Mouse (Mus musculus) heart, postnatal 36 days (tissue): ENCODE measurements at regions not wholly inside any gene's neighbourhood (a gene's known extent, or its start where the extent isn't known, plus 50 kb on each side); places are given as distances from the start of the nearest gene placed in this dataset.

Experiments
- DNase-seq, 2 experiments: peaks; one replicate each; pipeline ENCODE4 v3.0.0; 2021 to 2022
- intact Hi-C: fragments of 180-260 bp; cut with DNase I; formaldehyde crosslinking; loops from one replicate; pipeline ENCODE4 v1.15.1; 2025

- no peak for DNase-seq
- intact Hi-C loops = no loop called here
Observed at GRCm38 (mm10) chr5:46488140-46488942, 630.9 kb upstream of the Lcorl start.

GRCm38 (mm10) chr5:46486740-46487326 lies 629.4 kb upstream of the Lcorl start:
- intact Hi-C loops = no loop called here
- no peak for DNase-seq

DNA sequence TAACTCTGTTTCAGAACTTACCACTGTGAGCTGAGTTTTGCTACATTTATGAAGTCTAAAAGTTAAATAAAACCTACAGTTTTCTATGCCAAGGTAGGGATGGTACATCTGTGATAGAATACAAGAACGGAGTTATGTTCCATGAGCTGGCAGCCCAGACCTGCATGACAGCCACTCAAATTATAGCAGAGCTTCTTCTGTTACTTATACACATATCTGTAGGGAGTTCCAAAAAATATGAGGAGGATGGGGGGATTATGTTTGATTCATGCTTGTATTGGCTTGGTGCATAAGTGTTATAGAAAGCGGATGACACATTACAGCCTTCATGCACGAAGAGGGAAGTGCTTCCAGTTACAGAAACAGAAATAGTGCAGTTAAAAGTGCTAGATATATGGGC lies 598.9 kb upstream of the Lcorl start:
- intact Hi-C loops = no loop called here
- no peak for DNase-seq

DNA sequence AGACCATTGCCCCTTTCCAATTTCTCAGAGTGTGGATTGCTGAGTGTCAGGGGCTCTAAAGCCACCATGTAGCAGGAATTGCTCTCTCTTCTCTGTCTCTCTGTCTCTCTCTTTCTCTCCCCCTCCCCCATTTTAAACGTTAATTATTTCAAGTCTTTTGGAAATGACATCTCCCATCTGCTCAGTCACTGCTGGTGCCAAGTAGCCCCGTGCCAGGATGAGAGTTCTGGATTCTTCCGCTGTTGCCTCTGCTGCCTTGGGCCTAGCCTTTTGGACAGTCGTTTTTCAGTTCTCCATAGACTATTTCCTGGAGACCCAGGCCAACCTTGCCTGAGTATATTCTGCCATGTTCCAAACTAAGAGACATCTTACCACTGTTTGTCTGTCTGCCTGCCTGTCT lies 590.9 kb upstream of the Lcorl start:
- intact Hi-C loops = loop anchor here (10.0 kb wide), 1 partner anchor 1787 kb away; no protein-coding TSS in a partner anchor
- no peak for DNase-seq

DNA sequence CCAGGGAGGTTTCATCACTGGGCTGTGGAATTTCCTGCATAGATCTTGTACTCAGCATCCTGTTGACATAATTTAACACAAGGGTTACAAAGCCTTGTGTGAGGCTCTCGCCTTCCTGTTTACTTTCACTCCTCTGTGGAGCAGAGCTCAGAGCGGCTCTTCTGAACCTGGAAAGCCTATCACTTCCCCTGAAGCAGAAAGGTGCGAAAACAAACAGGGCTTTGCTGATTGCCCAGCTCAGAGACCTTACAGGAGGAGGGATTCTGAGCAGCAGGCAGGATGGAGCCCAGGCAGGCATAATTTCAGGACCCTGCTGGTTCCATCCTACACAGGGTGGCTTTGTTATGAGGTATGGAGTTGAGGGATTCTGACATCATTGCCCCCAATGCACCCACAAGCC lies 588.4 kb upstream of the Lcorl start:
- intact Hi-C loops = loop anchor here (10.0 kb wide), 1 partner anchor 1789 kb away; no protein-coding TSS in a partner anchor
- no peak for DNase-seq

GRCm38 (mm10) chr5:46445122-46445521 lies 587.7 kb upstream of the Lcorl start:
- intact Hi-C loops = loop anchor here (10.0 kb wide), 1 partner anchor 1790 kb away; no protein-coding TSS in a partner anchor
- no peak for DNase-seq

GRCm38 (mm10) chr5:46443805-46444340 lies 586.5 kb upstream of the Lcorl start:
- no peak for DNase-seq
- intact Hi-C loops = loop anchor here (10.0 kb wide), 1 partner anchor 1791 kb away; no protein-coding TSS in a partner anchor

GRCm38 (mm10) chr5:46442600-46443248 lies 585.3 kb upstream of the Lcorl start:
- intact Hi-C loops = loop anchor here (10.0 kb wide), 1 partner anchor 1792 kb away; no protein-coding TSS in a partner anchor
- DNase-seq = no peak

DNA sequence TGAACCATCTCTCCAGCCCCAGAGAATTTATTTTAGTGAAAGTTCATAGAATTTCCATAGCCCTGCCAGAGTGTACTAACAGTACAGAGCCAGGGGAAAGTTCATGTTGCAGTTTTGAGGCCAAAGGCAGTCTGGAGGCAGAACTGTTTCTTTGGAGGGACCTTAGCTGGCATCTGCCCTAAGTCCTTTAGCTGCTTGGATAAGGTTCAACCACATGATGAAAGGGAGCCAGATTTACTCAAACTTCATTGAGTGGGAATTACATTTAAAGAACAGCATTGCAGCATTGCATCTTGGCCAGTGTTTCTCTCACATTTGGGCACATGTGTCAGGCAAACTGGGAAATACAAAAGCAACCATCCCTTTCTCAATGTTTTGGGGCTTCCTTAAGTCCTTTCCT lies 584.3 kb upstream of the Lcorl start:
- DNase-seq = no peak
- intact Hi-C loops = loop anchor here (10.0 kb wide), 1 partner anchor 1793 kb away; no protein-coding TSS in a partner anchor

- no peak for DNase-seq
- intact Hi-C loops = no loop called here
Observed at GRCm38 (mm10) chr5:46431644-46432367, 574.4 kb upstream of the Lcorl start.

DNA sequence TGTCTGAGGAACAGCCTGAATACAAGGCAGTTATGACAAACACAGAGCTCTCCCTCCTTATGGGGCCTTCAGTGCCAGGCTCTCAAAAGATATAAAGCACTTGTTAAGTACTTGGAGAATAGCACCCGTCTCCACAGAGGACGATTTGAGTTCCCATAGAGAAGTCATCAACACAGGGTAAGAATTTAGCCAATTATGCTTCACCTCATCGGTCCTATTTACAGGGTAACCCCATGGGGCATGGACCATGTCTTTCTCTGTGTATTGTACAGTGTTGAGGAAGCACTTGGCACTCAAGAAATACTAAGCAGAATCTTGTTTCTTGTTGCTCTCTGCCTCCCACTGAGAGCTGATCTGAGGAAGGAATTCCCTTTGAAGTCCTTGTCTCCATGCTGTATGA lies 565.3 kb upstream of the Lcorl start:
- intact Hi-C loops = no loop called here
- DNase-seq = no peak

GRCm38 (mm10) chr5:46406969-46407368 lies 549.6 kb upstream of the Lcorl start:
- intact Hi-C loops = no loop called here
- no peak for DNase-seq

- DNase-seq = no peak
- intact Hi-C loops = no loop called here
Observed at GRCm38 (mm10) chr5:46406404-46406803, 549.0 kb upstream of the Lcorl start.

DNA sequence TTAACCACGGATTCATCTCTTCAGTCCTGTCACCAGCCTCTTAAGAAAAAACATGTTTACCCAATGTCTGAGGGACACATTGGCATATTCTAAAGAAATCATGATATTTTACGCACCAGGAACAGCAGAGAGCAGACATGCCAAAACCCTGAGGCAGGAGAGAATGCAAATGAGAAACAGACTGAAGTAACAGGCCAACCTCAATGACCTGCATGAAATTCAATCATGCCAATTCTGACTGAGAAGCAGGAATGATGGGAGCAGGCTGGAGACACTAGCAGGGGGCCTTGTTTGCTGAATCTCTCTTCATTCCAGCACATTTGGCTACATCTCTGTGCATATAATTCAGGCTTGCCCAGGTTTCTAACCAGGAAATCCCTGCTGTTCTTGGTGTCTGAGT lies 529.2 kb upstream of the Lcorl start:
- intact Hi-C loops = no loop called here
- DNase-seq = no peak

GRCm38 (mm10) chr5:46367328-46367727 lies 509.9 kb upstream of the Lcorl start:
- no peak for DNase-seq
- intact Hi-C loops = no loop called here

DNA sequence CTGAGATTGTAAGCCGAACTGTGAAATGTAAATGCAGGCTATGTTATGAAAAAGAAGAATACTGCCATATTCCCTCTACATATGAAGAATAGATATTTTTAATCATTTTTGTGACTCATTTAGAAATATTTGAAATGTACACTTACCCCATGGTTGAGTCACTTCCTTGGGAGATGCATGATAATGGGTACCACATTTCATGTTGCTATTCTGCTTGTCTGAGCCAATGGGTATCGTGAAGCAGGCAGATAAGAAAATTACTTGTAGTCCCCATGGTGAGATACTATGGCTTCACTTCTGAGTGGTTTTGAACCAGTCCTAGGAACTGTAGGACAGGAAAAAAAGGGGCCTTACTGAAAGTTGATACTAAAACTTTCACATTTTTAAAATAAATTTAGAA lies 506.2 kb upstream of the Lcorl start:
- intact Hi-C loops = no loop called here
- no peak for DNase-seq

DNA sequence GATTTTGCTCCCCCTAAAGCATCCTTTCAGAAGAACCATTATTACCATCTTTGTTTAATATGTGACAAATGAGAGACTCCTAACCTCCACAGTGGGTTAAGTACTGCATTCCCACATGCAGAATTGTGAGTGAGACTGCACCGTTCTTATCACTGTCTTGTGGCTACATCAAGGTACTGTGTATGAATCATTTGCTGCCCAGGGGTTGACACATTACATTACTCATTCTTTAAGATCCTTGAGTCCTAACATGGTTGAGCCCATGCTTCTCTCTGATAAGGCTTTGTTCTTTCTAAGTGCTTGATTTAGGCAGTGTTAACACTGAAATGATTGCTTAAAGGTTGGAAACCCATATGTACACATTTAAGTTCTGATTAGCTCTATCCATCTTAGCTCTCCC lies 504.2 kb upstream of the Lcorl start:
- no peak for DNase-seq
- intact Hi-C loops = no loop called here

DNA sequence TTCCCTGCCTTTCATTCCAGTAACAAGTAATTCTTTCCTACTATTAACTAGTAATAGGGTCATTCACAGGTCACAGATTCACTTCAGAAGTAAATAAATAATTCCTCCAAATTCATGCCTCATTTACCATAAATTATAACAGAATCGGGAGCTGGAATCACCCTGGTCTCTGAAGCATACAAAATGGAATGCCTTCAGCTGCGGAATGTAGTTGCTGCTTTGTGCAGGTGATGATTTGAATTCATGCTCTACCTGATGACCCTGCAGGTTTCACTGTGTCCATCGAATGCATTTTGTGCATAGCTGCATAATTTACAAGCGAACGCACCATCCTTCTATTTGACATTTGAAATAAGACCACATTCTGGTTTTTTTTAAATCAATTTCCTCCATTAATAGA lies 491.0 kb upstream of the Lcorl start:
- DNase-seq = no peak
- intact Hi-C loops = loop anchor here (5.0 kb wide), 2 partner anchors 491 to 806 kb away; partner anchors contain the start of gene Lcorl

DNA sequence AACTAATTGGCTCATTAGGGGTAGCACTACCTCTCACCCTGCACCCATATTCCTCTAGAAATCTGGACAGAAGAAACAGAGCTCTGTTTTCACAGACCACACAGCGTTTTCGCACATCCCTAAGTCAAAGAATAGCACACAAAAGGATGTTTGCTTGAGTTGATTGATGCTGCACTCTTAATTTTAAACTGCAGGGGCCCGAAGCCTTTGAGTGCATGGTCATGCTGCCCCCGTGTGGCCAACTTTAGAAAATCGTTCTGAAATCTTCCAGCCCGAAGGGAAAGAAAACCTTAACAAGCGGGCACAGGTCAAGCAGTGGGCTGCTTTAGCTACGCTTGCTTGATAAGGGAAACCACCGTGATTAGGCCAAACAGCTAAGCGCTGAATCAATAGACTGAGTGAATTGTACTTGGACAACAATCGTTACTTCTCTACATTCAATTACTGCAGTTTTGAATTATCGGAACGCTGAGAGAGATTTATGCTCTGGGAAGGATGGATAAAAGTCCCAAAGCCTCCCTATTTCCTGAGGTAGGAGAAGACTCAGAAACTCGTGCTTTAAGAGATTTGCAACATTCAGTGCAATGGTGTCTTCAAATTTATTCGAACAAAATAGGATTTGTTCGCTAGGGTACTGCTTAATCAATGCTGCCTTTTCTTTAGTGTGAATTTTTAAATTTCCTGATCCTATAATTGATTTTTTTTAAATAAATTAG lies 490.1 kb upstream of the Lcorl start:
- intact Hi-C loops = loop anchor here (1.0 to 5.0 kb wide), 4 partner anchors 490 to 873 kb away; partner anchors contain the start of gene Lcorl
- DNase-seq = peak; percentile 51 to 75

GRCm38 (mm10) chr5:46338461-46338860 lies 481.0 kb upstream of the Lcorl start:
- no peak for DNase-seq
- intact Hi-C loops = no loop called here
